Mouse (Mus musculus) ES-Bruce4 (cell line): ENCODE measurements around the gene Tmem88. TPM values are rescaled to one million over a fixed set of nuclear protein-coding genes. Genes with fewer than 3 reads are reported as not detected.

Source experiments
- H3K27ac ChIP-seq: 2 replicates; pipeline ENCODE4 v1.5.1; 2012; ENCODE audit warnings: low read length, inconsistent platforms; ENCODE audit not compliant: insufficient read depth
- H3K27me3 ChIP-seq: 2 replicates; pipeline ENCODE4 v1.6.1; 2012; ENCODE audit warnings: mild to moderate bottlenecking, low read length, inconsistent platforms; ENCODE audit not compliant: control insufficient read depth, poor library complexity, insufficient read depth, severe bottlenecking
- H3K36me3 ChIP-seq: 2 replicates; pipeline ENCODE4 v1.6.1; 2012; ENCODE audit warnings: inconsistent platforms, mild to moderate bottlenecking, low read length, moderate library complexity; ENCODE audit not compliant: control insufficient read depth, poor library complexity, insufficient read depth, severe bottlenecking
- H3K4me1 ChIP-seq: one replicate; pipeline ENCODE4 v1.8.1; 2011; ENCODE audit warnings: low read length; ENCODE audit not compliant: control insufficient read depth, insufficient read depth
- H3K4me3 ChIP-seq: 2 replicates; pipeline ENCODE4 v1.5.1; 2011; ENCODE audit warnings: low read depth, mild to moderate bottlenecking, low read length
- H3K9ac ChIP-seq: 2 replicates; pipeline ENCODE4 v1.6.1; 2012; ENCODE audit warnings: low read depth, mild to moderate bottlenecking, inconsistent platforms; ENCODE audit not compliant: poor library complexity, severe bottlenecking
- H3K9me3 ChIP-seq: replicated peaks from 2 replicates; pipeline ENCODE4 v1.6.1; 2012; ENCODE audit warnings: mild to moderate bottlenecking, low read length, inconsistent platforms; ENCODE audit not compliant: control insufficient read depth, poor library complexity, insufficient read depth, severe bottlenecking
- CTCF ChIP-seq: IDR thresholded peaks from one replicate; pipeline ENCODE4 v1.8.1; 2011; ENCODE audit warnings: low read depth, low read length
- EP300 ChIP-seq: IDR thresholded peaks from 2 replicates; pipeline ENCODE4 v1.6.1; 2011; ENCODE audit warnings: low read depth, low read length; ENCODE audit not compliant: insufficient read depth
- POLR2A ChIP-seq: IDR thresholded peaks from one replicate; pipeline ENCODE4 v1.8.1; 2011; ENCODE audit warnings: low read length; ENCODE audit not compliant: insufficient read depth
- polyA plus RNA-seq: library from polyadenylated mRNA; stranded (reverse); fragments of >200 nt; gene quantifications from 2 replicates; pipeline ENCODE4 v1.2.4, GENCODE M21; 2011; ENCODE audit warnings: low read depth; ENCODE audit not compliant: missing spikeins, insufficient read depth, insufficient read length

Tmem88 gene
- 15.7 and 16.6 TPM in 2 replicates for polyA plus RNA-seq

DNA sequence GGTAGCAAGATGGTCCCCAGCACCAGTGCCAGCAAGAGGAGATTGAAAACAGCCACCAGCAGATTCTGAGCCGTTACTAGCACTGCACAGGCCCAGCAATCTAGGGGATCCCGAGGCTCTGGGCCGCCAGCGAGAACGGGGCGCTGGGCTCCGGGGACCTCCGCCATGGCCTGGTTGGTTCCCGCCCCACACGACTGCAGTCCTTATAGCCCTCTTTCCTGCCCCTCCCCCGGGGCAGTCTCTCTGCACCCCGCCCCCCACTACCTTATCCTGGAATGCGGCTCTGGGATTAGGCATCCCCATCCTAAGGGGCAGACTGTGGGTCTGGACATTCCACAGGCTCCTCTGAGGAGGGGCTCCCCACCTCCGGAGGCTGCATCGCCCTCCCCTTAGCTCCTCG lies at the start of gene Tmem88:
Gene Tmem88 (minus strand): TSS at position 176 of the 400 bp plus-strand sequence.
- H3K9me3 ChIP-seq: no peaks in the 10 kb centered on the region
- no peaks in the 10 kb centered on the region for H3K27me3 ChIP-seq
- H3K4me1 ChIP-seq: no peaks in the 10 kb centered on the region
- peak; percentile 58 for TF ChIP-seq POLR2A
- 0 out of 2 replicates have a peak, but pooled peaks have one; percentile 33 for TF ChIP-seq EP300
- no peak for TF ChIP-seq CTCF
- H3K4me3 ChIP-seq: peak within 1 kb of the TSS; percentile 70
- no peaks in the 10 kb centered on the region for H3K36me3 ChIP-seq
- H3K27ac ChIP-seq: no peak within 1 kb of the TSS
- H3K9ac ChIP-seq: peak within 1 kb of the TSS; percentile 65

DNA sequence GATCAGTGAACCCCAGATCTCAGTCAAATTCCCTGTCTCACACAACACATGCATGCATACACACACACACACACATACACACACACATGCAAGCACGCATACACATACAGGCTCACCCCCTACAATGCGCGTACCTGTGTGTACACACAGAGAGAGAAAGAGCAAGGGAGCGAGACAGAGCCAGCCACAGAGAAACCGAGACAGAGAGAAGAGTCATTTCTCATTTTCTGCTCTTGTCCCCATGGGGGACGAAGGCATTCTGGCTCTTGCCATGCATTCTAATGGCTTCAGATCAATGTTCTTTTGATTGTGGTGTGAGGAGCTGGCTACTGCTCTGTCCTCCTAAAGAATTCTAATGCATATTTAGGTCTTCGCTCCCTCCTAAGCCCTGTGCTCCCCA lies 49.3 kb upstream of the Tmem88 start:
- H3K36me3 ChIP-seq: no peaks in the 10 kb centered on the region
- TF ChIP-seq POLR2A (no peak), CTCF (no peak), EP300 (no peak)

DNA sequence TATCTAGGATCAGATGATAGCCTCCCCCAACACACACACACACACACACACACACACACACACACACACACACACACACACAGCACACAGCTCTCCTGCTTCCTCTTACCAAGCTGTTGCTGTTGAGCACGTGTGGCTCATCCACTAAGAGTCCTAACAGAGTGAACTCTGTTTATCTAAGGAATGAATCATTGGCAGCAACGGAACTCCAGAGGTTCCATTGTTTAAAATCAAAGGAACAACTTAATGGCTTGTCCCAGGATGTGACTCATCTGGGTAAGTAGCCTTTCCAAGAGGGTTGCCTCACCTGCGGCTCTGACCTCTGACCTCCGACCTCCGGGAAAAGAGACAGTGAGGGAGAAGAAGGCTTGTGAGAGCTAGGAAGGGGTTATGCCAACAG lies 45.3 kb upstream of the Tmem88 start:
- Histone ChIP-seq H3K27me3 (no peaks in the 10 kb centered on the region), H3K9ac (no peak overlapping the region), H3K4me3 (no peak overlapping the region), H3K4me1 (no peaks in the 10 kb centered on the region), H3K36me3 (no peaks in the 10 kb centered on the region), H3K9me3 (no peaks in the 10 kb centered on the region), H3K27ac (no peak overlapping the region)
- no peak for TF ChIP-seq CTCF
- 0 out of 2 replicates have a peak, but pooled peaks have one; percentile 25 for TF ChIP-seq EP300

More for the DNA sequence above, 49.3 kb upstream of the Tmem88 start:
- peaks cover 2% of the 10 kb centered on the region for H3K4me1 ChIP-seq
- no peaks in the 10 kb centered on the region for H3K27me3 ChIP-seq
- no peak overlapping the region for H3K9ac ChIP-seq
- no peaks in the 10 kb centered on the region for H3K9me3 ChIP-seq
- no peak overlapping the region for H3K4me3 ChIP-seq
- no peak overlapping the region for H3K27ac ChIP-seq

GRCm38 (mm10) chr11:69437291-69437690 lies 39.3 kb upstream of the Tmem88 start:
- no peaks in the 10 kb centered on the region for H3K9me3 ChIP-seq
- TF ChIP-seq CTCF (no peak), EP300 (no peak), POLR2A (no peak)
- H3K27me3 ChIP-seq: no peaks in the 10 kb centered on the region
- peaks cover 3% of the 10 kb centered on the region for H3K4me1 ChIP-seq
- no peak overlapping the region for H3K27ac ChIP-seq
- H3K4me3 ChIP-seq: no peak overlapping the region
- H3K36me3 ChIP-seq: no peaks in the 10 kb centered on the region
- H3K9ac ChIP-seq: no peak overlapping the region

- Histone ChIP-seq H3K9ac (no peak overlapping the region), H3K9me3 (no peaks in the 10 kb centered on the region), H3K27ac (no peak overlapping the region), H3K27me3 (no peaks in the 10 kb centered on the region), H3K4me1 (peaks cover 5% of the 10 kb centered on the region), H3K36me3 (no peaks in the 10 kb centered on the region), H3K4me3 (no peak overlapping the region)
- TF ChIP-seq POLR2A (no peak), EP300 (no peak), CTCF (no peak)
Observed at GRCm38 (mm10) chr11:69433189-69433588, 35.2 kb upstream of the Tmem88 start.

DNA sequence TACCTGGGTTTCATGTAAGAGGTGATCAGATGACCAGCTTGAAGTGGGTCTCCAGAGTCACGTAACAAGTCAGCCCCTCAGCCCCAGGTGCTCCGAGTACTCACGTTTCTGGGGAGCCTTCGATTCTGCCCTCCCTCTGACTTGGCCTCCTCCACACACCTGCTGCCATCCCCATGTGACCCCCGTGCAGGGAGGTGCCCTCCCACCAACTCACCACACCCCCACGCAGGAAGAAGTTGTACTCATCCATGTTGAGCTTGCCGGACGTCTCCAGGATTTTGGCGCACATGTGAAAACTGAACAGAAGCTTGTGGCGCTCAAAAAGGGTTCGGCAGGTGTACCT lies 34.6 kb upstream of the Tmem88 start:
- Histone ChIP-seq H3K4me3 (no peak overlapping the region), H3K36me3 (no peaks in the 10 kb centered on the region), H3K9me3 (no peaks in the 10 kb centered on the region), H3K27me3 (no peaks in the 10 kb centered on the region), H3K4me1 (peaks cover 2% of the 10 kb centered on the region), H3K27ac (no peak overlapping the region), H3K9ac (no peak overlapping the region)
- TF ChIP-seq EP300 (no peak), POLR2A (no peak), CTCF (no peak)
